Mouse (Mus musculus): ENCODE data around the gene Thap8. TPM values are rescaled to one million over a fixed set of nuclear protein-coding genes. Genes with fewer than 3 reads are reported as not detected.
"Not testable (repeated sequence)": the region's sequence is repeated elsewhere in the genome, so short reads cannot be mapped to it uniquely, and the experiment has no call there.

Thap8 gene
- polyA plus RNA-seq, 1 experiment from 2014 or later = 0.22 TPM

DNA sequence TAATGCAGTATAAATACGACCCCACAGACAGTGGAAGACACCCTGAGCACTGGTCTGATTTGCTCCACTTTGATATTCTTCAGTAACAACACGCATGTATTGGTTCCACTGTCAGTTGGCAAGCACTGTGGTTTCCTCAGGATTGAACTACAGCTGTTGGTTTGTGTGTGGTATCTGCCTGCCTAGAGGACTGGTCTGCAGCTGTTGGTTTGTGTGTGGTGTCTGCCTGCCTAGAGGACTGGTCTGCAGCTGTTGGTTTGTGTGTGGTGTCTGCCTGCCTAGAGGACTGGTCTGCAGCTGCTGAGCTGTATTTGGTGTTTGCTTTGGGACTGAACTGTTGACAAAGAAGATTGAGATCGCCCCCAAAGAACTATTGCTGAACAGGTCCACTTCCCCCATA is 42.5 kb upstream of the Thap8 start:
- not testable (repeated sequence) for H3K4me1 ChIP-seq (ENCODE audit: control insufficient read depth, insufficient read depth, low read length); H3K9ac ChIP-seq (ENCODE audit: low read depth, low read length); ATAC-seq (ENCODE audit: low read depth); DNase-seq (ENCODE audit: low spot score); H3K27me3 ChIP-seq (replicated peaks; ENCODE audit: control insufficient read depth, insufficient read depth, low read length); H3K4me3 ChIP-seq (ENCODE audit: low read depth, low read length); H3K9me3 ChIP-seq (ENCODE audit: control insufficient read depth, low read length); H3K27ac ChIP-seq (replicated peaks; ENCODE audit: low read depth, low read length); H3K4me2 ChIP-seq (ENCODE audit: low read depth, low read length)
- 81% methylated on average over 3 of the region's 3 CpGs for WGBS
- H3K36me3 ChIP-seq (ENCODE audit: control insufficient read depth, insufficient read depth, low read length) = peaks cover 15% of the 10 kb centered on the region; the same call in 1 of the 2 replicates

- no peak overlapping the region for H3K4me2 ChIP-seq (ENCODE audit: low read depth, low read length)
- H3K4me1 ChIP-seq (ENCODE audit: control insufficient read depth, insufficient read depth, low read length) = no peaks in the 10 kb centered on the region
- DNase-seq (ENCODE audit: low spot score) (no peak), ATAC-seq (ENCODE audit: low read depth) (no peak)
- no peak overlapping the region for H3K4me3 ChIP-seq (ENCODE audit: low read depth, low read length)
- H3K27me3 ChIP-seq (replicated peaks; ENCODE audit: control insufficient read depth, insufficient read depth, low read length) = no peaks in the 10 kb centered on the region
- 82% methylated on average over 12 of the region's 12 CpGs for WGBS
- H3K9ac ChIP-seq (ENCODE audit: low read depth, low read length) = no peak overlapping the region
- H3K9me3 ChIP-seq (ENCODE audit: control insufficient read depth, low read length) = no peaks in the 10 kb centered on the region
- no peaks in the 10 kb centered on the region; the same call in 1 of the 2 replicates for H3K36me3 ChIP-seq (ENCODE audit: control insufficient read depth, insufficient read depth, low read length)
- H3K27ac ChIP-seq (replicated peaks; ENCODE audit: low read depth, low read length) = no peak overlapping the region
Observed at GRCm38 (mm10) chr7:30251956-30252954, 27.6 kb upstream of the Thap8 start.

DNA sequence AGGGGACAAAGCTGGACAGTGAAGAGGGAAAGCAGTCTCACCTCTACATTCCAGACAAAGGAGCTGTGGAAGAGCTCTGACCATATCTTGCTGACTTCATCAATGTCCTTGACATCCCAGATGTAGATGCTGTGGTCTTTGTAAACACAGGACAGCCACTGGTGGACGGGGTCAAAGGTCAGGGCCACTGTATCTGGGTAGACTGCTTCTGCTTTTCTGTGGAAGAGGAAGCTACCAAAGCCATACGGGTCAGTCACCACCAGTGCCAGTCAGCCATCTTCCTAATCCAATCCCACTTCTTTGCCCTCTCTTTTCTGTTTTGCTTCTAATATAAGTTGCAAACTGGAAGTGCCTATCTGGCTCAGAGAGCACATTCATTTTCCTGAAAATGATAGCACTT is 14.9 kb upstream of the Thap8 start:
- WGBS = 74% methylated on average over 2 of the region's 2 CpGs
- no peak for DNase-seq (ENCODE audit: low spot score)
- Histone ChIP-seq H3K4me1 (ENCODE audit: control insufficient read depth, insufficient read depth, low read length) (no peaks in the 10 kb centered on the region), H3K9me3 (ENCODE audit: control insufficient read depth, low read length) (no peaks in the 10 kb centered on the region), H3K27ac (replicated peaks; ENCODE audit: low read depth, low read length) (no peak overlapping the region), H3K27me3 (replicated peaks; ENCODE audit: control insufficient read depth, insufficient read depth, low read length) (no peaks in the 10 kb centered on the region), H3K4me2 (ENCODE audit: low read depth, low read length) (no peak overlapping the region), H3K9ac (ENCODE audit: low read depth, low read length) (no peak overlapping the region), H3K4me3 (ENCODE audit: low read depth, low read length) (no peak overlapping the region), H3K36me3 (ENCODE audit: control insufficient read depth, insufficient read depth, low read length) (peaks cover 12% of the 10 kb centered on the region; the same call in 1 of the 2 replicates)
- no peak for ATAC-seq (ENCODE audit: low read depth)

- H3K27me3 ChIP-seq (replicated peaks; ENCODE audit: control insufficient read depth, insufficient read depth, low read length) = no peaks in the 10 kb centered on the region
- ATAC-seq (ENCODE audit: low read depth) = no peak
- WGBS = 92% methylated on average over 5 of the region's 5 CpGs
Observed at GRCm38 (mm10) chr7:30265531-30265930, 14.4 kb upstream of the Thap8 start.

DNA sequence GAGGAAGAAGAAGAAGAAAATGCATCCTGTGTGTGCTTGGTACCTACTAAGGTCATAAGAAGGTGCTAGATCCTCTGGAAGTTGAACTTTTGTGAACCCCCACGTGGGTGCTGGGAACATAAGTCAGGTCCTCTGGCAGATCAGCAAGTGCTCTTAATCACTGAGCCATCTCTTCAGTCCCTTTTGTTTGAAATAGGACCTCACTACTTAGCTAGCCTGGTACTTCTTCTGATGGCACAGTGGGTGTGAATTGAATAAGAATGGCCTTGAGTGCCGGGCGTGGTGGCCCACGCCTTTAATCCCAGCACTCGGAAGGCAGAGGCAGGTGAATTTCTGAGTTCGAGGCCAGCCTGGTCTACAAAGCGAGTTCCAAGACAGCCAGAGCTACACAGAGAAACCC is 14.0 kb upstream of the Thap8 start:
- no peak overlapping the region for H3K9ac ChIP-seq (ENCODE audit: low read depth, low read length)
- no peaks in the 10 kb centered on the region for H3K4me1 ChIP-seq (ENCODE audit: control insufficient read depth, insufficient read depth, low read length)
- H3K36me3 ChIP-seq (ENCODE audit: control insufficient read depth, insufficient read depth, low read length) = peaks cover 12% of the 10 kb centered on the region; the same call in 1 of the 2 replicates
- no peak overlapping the region for H3K27ac ChIP-seq (replicated peaks; ENCODE audit: low read depth, low read length)
- no peak overlapping the region for H3K4me3 ChIP-seq (ENCODE audit: low read depth, low read length)
- no peak for DNase-seq (ENCODE audit: low spot score)
- no peak overlapping the region for H3K4me2 ChIP-seq (ENCODE audit: low read depth, low read length)
- 91% methylated on average over 7 of the region's 7 CpGs for WGBS
- no peaks in the 10 kb centered on the region for H3K9me3 ChIP-seq (ENCODE audit: control insufficient read depth, low read length)
- no peak for ATAC-seq (ENCODE audit: low read depth)
- no peaks in the 10 kb centered on the region for H3K27me3 ChIP-seq (replicated peaks; ENCODE audit: control insufficient read depth, insufficient read depth, low read length)

More at GRCm38 (mm10) chr7:30265531-30265930, 14.4 kb upstream of the Thap8 start:
- no peak for DNase-seq (ENCODE audit: low spot score)
- Histone ChIP-seq H3K4me1 (ENCODE audit: control insufficient read depth, insufficient read depth, low read length) (no peaks in the 10 kb centered on the region), H3K4me3 (ENCODE audit: low read depth, low read length) (no peak overlapping the region), H3K9me3 (ENCODE audit: control insufficient read depth, low read length) (no peaks in the 10 kb centered on the region), H3K27ac (replicated peaks; ENCODE audit: low read depth, low read length) (no peak overlapping the region), H3K4me2 (ENCODE audit: low read depth, low read length) (no peak overlapping the region), H3K9ac (ENCODE audit: low read depth, low read length) (no peak overlapping the region), H3K36me3 (ENCODE audit: control insufficient read depth, insufficient read depth, low read length) (peaks cover 12% of the 10 kb centered on the region; the same call in 1 of the 2 replicates)

DNA sequence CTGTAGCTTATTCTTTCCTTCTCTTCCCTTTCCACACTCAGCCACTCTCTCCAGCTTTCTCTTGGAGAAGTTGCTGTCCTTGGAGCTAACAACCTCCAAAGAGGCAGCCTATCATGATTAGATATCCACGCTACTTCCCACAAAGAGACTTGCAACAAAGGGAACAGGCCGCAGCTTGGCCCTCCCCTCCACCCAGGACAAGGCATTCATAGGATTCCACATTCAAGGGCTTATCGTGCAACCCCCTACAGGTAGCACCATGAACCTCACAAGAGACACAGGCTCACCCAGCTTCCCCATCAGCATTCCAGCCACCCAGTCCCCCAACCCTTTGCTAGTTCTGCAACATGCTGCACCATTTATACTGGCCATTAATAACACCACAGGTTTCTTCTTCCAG is 13.1 kb upstream of the Thap8 start:
- Histone ChIP-seq H3K27ac (replicated peaks; ENCODE audit: low read depth, low read length) (no peak overlapping the region), H3K4me2 (ENCODE audit: low read depth, low read length) (no peak overlapping the region), H3K36me3 (ENCODE audit: control insufficient read depth, insufficient read depth, low read length) (peaks cover 13% of the 10 kb centered on the region; the same call in 1 of the 2 replicates), H3K9ac (ENCODE audit: low read depth, low read length) (no peak overlapping the region), H3K4me3 (ENCODE audit: low read depth, low read length) (no peak overlapping the region), H3K9me3 (ENCODE audit: control insufficient read depth, low read length) (no peaks in the 10 kb centered on the region), H3K27me3 (replicated peaks; ENCODE audit: control insufficient read depth, insufficient read depth, low read length) (no peaks in the 10 kb centered on the region), H3K4me1 (ENCODE audit: control insufficient read depth, insufficient read depth, low read length) (no peaks in the 10 kb centered on the region)
- 77% methylated on average over 3 of the region's 3 CpGs for WGBS
- ATAC-seq (ENCODE audit: low read depth) (no peak), DNase-seq (ENCODE audit: low spot score) (no peak)

- DNase-seq (ENCODE audit: low spot score) = no peak
- H3K27me3 ChIP-seq (replicated peaks; ENCODE audit: control insufficient read depth, insufficient read depth, low read length) = no peaks in the 10 kb centered on the region
- 91% methylated on average over 4 of the region's 4 CpGs for WGBS
- H3K27ac ChIP-seq (replicated peaks; ENCODE audit: low read depth, low read length) = no peak overlapping the region
- no peak overlapping the region for H3K4me3 ChIP-seq (ENCODE audit: low read depth, low read length)
- no peak overlapping the region for H3K9ac ChIP-seq (ENCODE audit: low read depth, low read length)
- no peaks in the 10 kb centered on the region for H3K9me3 ChIP-seq (ENCODE audit: control insufficient read depth, low read length)
- H3K36me3 ChIP-seq (ENCODE audit: control insufficient read depth, insufficient read depth, low read length) = 0 out of 2 replicates have a peak, but pooled peaks cover 7% of the 10 kb centered on the region
- no peak for ATAC-seq (ENCODE audit: low read depth)
- H3K4me1 ChIP-seq (ENCODE audit: control insufficient read depth, insufficient read depth, low read length) = no peaks in the 10 kb centered on the region
- no peak overlapping the region for H3K4me2 ChIP-seq (ENCODE audit: low read depth, low read length)
Observed at GRCm38 (mm10) chr7:30269641-30270040, 10.3 kb upstream of the Thap8 start.

DNA sequence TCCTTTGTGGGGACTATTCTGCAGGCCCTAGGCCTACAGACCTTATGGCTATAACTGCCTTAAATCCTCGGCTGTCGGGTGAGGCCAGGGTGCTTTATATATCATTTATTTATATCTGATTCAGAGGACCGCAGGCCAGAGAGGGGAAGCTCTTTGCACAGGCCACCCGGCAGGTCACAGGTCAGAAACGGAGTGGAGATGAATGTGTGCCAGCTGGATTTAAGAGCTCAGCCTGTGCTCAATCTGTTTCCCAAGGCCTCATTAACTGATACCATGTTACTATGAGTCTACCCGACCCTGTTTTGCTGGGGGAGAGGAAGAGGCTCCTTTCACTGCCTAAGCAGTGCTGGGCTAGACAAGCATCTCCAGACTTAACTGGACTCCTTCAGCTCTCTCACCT is 5.5 kb upstream of the Thap8 start:
- Histone ChIP-seq H3K9me3 (ENCODE audit: control insufficient read depth, low read length) (no peaks in the 10 kb centered on the region), H3K4me3 (ENCODE audit: low read depth, low read length) (no peak overlapping the region), H3K36me3 (ENCODE audit: control insufficient read depth, insufficient read depth, low read length) (0 out of 2 replicates have a peak, but pooled peaks cover 7% of the 10 kb centered on the region), H3K9ac (ENCODE audit: low read depth, low read length) (no peak overlapping the region), H3K4me2 (ENCODE audit: low read depth, low read length) (no peak overlapping the region), H3K27me3 (replicated peaks; ENCODE audit: control insufficient read depth, insufficient read depth, low read length) (no peaks in the 10 kb centered on the region), H3K27ac (replicated peaks; ENCODE audit: low read depth, low read length) (no peak overlapping the region), H3K4me1 (ENCODE audit: control insufficient read depth, insufficient read depth, low read length) (no peaks in the 10 kb centered on the region)
- WGBS = 80% methylated on average over 6 of the region's 6 CpGs
- no peak for ATAC-seq (ENCODE audit: low read depth)
- no peak for DNase-seq (ENCODE audit: low spot score)

Measured in embryonic facial prominence, embryonic 14.5 days (tissue).